Mouse (Mus musculus): ENCODE results near the gene Pole. TPM values are rescaled to one million over a fixed set of nuclear protein-coding genes. Genes with fewer than 3 reads are reported as not detected.

The Pole gene
- polyA plus RNA-seq, 1 experiment = 57.3 TPM

DNA sequence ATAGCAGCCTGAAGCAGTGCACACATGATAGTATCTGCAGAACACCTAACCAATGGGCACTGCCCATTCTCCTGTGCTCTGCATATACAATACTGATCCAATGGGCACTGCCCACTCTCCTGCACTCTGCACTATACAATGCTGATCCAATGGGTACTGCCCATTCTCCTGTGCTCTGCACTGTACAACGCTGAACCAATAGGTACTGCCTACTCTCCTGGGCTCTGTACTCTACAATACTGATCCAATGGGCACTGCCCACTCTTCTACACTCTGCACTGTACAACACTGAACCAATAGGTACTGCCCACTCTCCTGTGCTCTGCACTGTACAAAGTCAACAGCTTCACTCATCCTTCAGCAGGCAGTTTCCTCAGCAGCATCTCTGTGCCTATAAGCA is 9.2 kb upstream of the Pole start:
- Histone ChIP-seq H3K27ac (ENCODE audit: control insufficient read depth, insufficient read depth, low read depth, low read length, poor library complexity) (no peak overlapping the region), H3K4me3 (replicated peaks; ENCODE audit: control insufficient read depth, low read depth, low read length) (no peak overlapping the region), H3K4me1 (ENCODE audit: control insufficient read depth, insufficient read depth, low read length) (no peaks in the 10 kb centered on the region)
- TF ChIP-seq CTCF (IDR thresholded peaks at IDR 0.05; ENCODE audit: control insufficient read depth, insufficient read depth, low read length) = no peak
- no peak for TF ChIP-seq POLR2A (IDR thresholded peaks at IDR 0.05; ENCODE audit: borderline replicate concordance, control insufficient read depth, low read depth, low read length)
- 89% methylated on average over 1 of the region's 1 CpGs for WGBS

DNA sequence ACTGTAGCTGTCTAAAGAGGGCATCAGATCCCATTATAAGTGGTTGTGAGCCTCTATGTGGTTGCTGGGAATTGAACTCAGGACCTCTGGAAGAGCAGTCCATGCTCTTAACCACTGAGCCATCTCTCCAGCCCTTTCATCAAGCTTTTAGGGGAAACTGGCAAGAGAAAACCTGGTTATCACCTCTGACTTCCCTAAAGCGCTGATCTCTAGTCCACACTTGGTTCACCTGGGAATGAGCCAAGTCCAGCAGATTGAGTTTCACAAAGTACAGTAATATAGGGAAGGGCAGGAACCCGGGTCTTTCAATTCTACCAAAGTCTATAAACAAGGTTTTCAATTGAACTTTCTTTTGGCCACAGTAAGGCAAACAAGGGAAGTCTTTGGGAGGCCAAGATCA is 4.1 kb upstream of the Pole start:
- TF ChIP-seq POLR2A (IDR thresholded peaks at IDR 0.05; ENCODE audit: borderline replicate concordance, control insufficient read depth, low read depth, low read length) = no peak
- no peak for TF ChIP-seq CTCF (IDR thresholded peaks at IDR 0.05; ENCODE audit: control insufficient read depth, insufficient read depth, low read length)
- Histone ChIP-seq H3K4me3 (replicated peaks; ENCODE audit: control insufficient read depth, low read depth, low read length) (no peak overlapping the region), H3K4me1 (ENCODE audit: control insufficient read depth, insufficient read depth, low read length) (no peaks in the 10 kb centered on the region; the same call in 1 of the 2 replicates), H3K27ac (ENCODE audit: control insufficient read depth, insufficient read depth, low read depth, low read length, poor library complexity) (no peak overlapping the region)
- WGBS = 67% methylated on average over 2 of the region's 2 CpGs

DNA sequence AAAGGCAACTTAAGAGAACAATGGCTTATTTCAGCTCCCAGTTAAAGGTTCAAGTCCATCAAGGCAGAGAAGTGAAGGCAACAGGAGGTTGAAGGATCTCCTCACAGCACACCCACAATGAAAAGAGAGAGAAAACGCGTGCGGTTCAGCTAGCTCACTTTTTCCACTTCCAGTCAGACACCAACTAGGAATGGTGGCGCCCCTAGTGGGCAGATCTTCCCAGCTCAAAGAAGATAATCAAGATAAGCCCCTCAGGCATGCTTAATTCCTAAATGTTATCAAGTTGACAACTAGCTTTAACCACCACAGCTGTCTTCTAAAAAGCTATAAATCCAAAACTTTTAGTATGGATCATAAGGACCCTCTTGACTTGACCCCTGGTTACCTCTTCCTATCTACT is 1.6 kb upstream of the Pole start:
- Histone ChIP-seq H3K27ac (ENCODE audit: control insufficient read depth, insufficient read depth, low read depth, low read length, poor library complexity) (no peak overlapping the region), H3K4me1 (ENCODE audit: control insufficient read depth, insufficient read depth, low read length) (no peaks in the 10 kb centered on the region; the same call in 1 of the 2 replicates), H3K4me3 (replicated peaks; ENCODE audit: control insufficient read depth, low read depth, low read length) (peak overlapping the region; percentile 15)
- TF ChIP-seq POLR2A (IDR thresholded peaks at IDR 0.05; ENCODE audit: borderline replicate concordance, control insufficient read depth, low read depth, low read length) = no peak
- TF ChIP-seq CTCF (IDR thresholded peaks at IDR 0.05; ENCODE audit: control insufficient read depth, insufficient read depth, low read length) = peak; percentile 69
- 5% methylated on average over 4 of the region's 4 CpGs for WGBS

DNA sequence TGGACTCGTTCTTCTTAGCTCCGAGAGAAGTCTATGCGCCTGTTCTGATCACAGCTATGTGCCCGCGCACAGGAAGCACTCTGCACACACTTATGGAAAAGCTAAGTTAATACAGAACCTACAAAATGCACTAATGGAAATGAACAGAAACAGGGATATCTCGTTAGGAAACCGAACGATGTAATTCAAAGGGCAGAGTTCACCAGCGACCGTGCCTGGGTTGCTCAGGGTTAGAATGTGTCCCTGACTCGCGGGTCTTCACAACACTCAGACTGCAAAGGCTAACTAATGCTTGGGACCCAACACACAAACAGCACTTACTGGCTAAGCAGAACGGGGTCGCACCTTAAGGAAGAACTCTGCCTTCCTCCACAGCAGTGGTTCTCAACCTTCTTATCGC is 950 bp upstream of the Pole start:
- 0% methylated on average over 15 of the region's 15 CpGs for WGBS
- Histone ChIP-seq H3K4me3 (replicated peaks; ENCODE audit: control insufficient read depth, low read depth, low read length) (peak overlapping the region; percentile 67), H3K4me1 (ENCODE audit: control insufficient read depth, insufficient read depth, low read length) (no peaks in the 10 kb centered on the region; the same call in 1 of the 2 replicates), H3K27ac (ENCODE audit: control insufficient read depth, insufficient read depth, low read depth, low read length, poor library complexity) (no peak overlapping the region)
- no peak for TF ChIP-seq POLR2A (IDR thresholded peaks at IDR 0.05; ENCODE audit: borderline replicate concordance, control insufficient read depth, low read depth, low read length)

DNA sequence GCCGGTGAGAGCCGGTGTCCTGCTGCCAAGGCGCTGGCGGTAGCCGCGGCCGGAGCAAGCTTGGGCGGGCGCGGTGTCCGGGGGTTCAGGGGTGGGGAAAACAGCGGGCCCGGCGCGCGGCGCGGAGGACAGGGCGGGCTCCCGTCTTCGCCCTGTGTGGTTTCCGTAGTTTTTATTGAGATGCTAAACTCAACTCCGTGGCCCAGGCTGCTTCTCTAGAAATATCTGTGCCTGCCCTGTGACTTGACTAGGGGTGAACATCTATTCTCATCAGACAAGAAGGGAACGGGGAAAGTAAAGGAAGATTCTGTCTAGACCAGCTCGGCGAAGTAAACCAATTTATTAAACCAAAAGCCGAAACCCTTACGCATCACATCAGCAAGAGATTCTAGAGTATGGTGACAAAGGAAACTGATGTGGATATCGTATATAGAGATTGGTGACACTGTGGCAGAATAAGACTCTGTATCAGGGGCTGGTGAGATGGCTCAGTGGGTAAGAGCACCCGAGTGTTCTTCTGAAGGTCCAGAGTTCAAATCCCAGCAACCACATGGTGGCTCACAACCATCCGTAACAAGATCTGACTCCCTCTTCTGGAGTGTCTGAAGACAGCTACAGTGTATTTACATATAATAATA is 459 bp downstream of the Pole start:
- no peak for TF ChIP-seq POLR2A (IDR thresholded peaks at IDR 0.05; ENCODE audit: borderline replicate concordance, control insufficient read depth, low read depth, low read length)
- Histone ChIP-seq H3K4me1 (ENCODE audit: control insufficient read depth, insufficient read depth, low read length) (no peaks in the 10 kb centered on the region; the same call in 1 of the 2 replicates), H3K4me3 (replicated peaks; ENCODE audit: control insufficient read depth, low read depth, low read length) (peak overlapping the region; percentile 91), H3K27ac (ENCODE audit: control insufficient read depth, insufficient read depth, low read depth, low read length, poor library complexity) (peak overlapping the region; percentile 83)
- WGBS = 1% methylated on average over 31 of the region's 31 CpGs

DNA sequence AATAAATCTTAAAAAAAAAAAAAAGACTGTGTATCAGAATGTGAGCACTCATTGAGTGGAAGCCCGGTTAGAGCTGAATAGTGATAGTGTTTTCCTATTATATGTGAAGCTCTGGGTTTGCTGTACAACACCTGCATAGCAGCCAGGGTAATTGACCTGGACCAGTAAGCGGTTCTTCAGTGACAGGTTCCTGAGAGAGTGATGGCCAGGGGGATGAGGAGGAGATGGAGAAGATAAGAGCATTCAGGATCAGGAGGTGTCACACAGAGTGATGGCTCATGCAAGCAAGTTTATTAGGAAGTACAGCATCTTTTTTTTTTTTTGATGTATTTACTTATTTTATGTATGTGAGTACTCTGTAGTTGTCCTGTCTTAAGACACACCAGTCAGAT is 974 bp downstream of the Pole start:
- no peaks in the 10 kb centered on the region; the same call in 1 of the 2 replicates for H3K4me1 ChIP-seq (ENCODE audit: control insufficient read depth, insufficient read depth, low read length)
- peak overlapping the region; percentile 46 for H3K4me3 ChIP-seq (replicated peaks; ENCODE audit: control insufficient read depth, low read depth, low read length)
- H3K27ac ChIP-seq (ENCODE audit: control insufficient read depth, insufficient read depth, low read depth, low read length, poor library complexity) = no peak overlapping the region
- 60% methylated on average over 2 of the region's 2 CpGs for WGBS
- TF ChIP-seq CTCF (IDR thresholded peaks at IDR 0.05; ENCODE audit: control insufficient read depth, insufficient read depth, low read length) (no peak), POLR2A (IDR thresholded peaks at IDR 0.05; ENCODE audit: borderline replicate concordance, control insufficient read depth, low read depth, low read length) (no peak)

DNA sequence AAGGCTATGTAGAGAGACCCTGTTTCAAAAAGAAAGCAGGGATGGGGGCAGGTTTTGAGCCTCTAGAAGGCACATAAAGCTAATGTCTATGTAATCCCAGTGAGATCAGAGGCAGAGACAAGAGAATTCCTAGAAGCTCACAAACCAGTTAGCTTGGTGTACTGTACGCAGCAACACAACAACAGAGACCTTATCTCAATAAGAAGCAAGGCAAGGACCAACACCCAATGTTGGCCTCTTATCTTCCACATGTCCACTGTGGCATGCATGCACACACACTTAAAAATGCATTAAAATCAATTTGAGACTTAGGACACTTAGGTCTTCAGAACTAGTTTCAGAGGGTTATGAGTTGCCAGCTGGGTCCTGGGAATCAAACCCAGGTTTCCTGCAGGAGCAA is 5.5 kb downstream of the Pole start:
- H3K4me1 ChIP-seq (ENCODE audit: control insufficient read depth, insufficient read depth, low read length) = no peaks in the 10 kb centered on the region
- 58% methylated on average over 1 of the region's 1 CpGs for WGBS
- TF ChIP-seq CTCF (IDR thresholded peaks at IDR 0.05; ENCODE audit: control insufficient read depth, insufficient read depth, low read length) (no peak), POLR2A (IDR thresholded peaks at IDR 0.05; ENCODE audit: borderline replicate concordance, control insufficient read depth, low read depth, low read length) (no peak)
- H3K27ac ChIP-seq (ENCODE audit: control insufficient read depth, insufficient read depth, low read depth, low read length, poor library complexity) = no peak overlapping the region
- H3K4me3 ChIP-seq (replicated peaks; ENCODE audit: control insufficient read depth, low read depth, low read length) = no peak overlapping the region

DNA sequence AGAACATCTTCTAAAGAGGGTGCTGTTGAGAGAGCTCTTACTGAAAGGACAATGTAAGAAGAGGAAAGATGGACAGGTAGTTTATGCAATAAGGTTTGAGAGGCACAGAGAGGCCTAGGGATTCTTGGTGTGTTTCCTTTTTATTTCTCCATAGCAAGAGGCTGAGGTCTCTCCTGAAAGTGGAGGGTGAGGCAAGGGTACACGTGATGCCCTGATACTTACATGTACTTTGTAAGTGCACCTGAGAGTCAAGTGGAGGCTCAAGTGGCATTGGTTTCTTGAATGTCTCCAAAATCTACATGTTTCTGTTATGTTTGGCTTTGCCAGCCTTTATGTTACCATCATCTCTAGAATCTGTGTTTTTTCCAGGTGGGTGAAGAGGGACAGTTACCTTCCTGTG is 10.5 kb downstream of the Pole start:
- no peaks in the 10 kb centered on the region for H3K4me1 ChIP-seq (ENCODE audit: control insufficient read depth, insufficient read depth, low read length)
- 88% methylated on average over 1 of the region's 1 CpGs for WGBS
- no peak overlapping the region for H3K27ac ChIP-seq (ENCODE audit: control insufficient read depth, insufficient read depth, low read depth, low read length, poor library complexity)
- TF ChIP-seq POLR2A (IDR thresholded peaks at IDR 0.05; ENCODE audit: borderline replicate concordance, control insufficient read depth, low read depth, low read length) = no peak
- no peak for TF ChIP-seq CTCF (IDR thresholded peaks at IDR 0.05; ENCODE audit: control insufficient read depth, insufficient read depth, low read length)
- H3K4me3 ChIP-seq (replicated peaks; ENCODE audit: control insufficient read depth, low read depth, low read length) = no peak overlapping the region

DNA sequence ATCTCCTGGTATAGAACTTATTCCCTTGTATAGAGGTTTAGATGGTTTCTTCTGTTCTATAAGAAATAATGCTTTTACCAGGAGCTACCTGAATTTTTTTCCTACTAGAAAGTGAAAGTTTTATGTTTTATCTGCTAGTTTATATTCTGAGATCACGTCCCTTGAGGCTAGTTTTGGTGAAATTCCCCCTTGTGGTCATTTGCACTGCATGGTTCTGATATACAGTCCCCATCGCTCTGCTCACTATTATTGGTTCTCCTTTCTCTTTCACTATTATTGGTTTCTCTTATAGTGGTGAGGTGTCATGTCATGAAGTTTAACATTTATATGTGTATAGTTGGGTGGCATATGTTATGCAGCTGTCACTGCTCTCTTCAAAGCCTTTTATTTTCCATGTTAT is 14.5 kb downstream of the Pole start:
- no peak for TF ChIP-seq POLR2A (IDR thresholded peaks at IDR 0.05; ENCODE audit: borderline replicate concordance, control insufficient read depth, low read depth, low read length)
- no peak for TF ChIP-seq CTCF (IDR thresholded peaks at IDR 0.05; ENCODE audit: control insufficient read depth, insufficient read depth, low read length)
- 80% methylated on average over 2 of the region's 2 CpGs for WGBS
- H3K27ac ChIP-seq (ENCODE audit: control insufficient read depth, insufficient read depth, low read depth, low read length, poor library complexity) = no peak overlapping the region
- H3K4me3 ChIP-seq (replicated peaks; ENCODE audit: control insufficient read depth, low read depth, low read length) = no peak overlapping the region
- no peaks in the 10 kb centered on the region for H3K4me1 ChIP-seq (ENCODE audit: control insufficient read depth, insufficient read depth, low read length)
